Mouse (Mus musculus) embryonic facial prominence, embryonic 11.5 days (tissue): ENCODE data around the gene Mtr. TPM values are rescaled to one million over a fixed set of nuclear protein-coding genes. Genes with fewer than 3 reads are reported as not detected.

Experiments used
- ATAC-seq: fragments of 200-750 bp; cut with Nextera tagmentation; replicated peaks from 2 replicates; pipeline ENCODE4 v1.8.0; 2017; ENCODE audit warnings: low read depth; ENCODE audit not compliant: insufficient number of reproducible peaks, low FRiP score, low TSS enrichment
- DNase-seq: peaks from one replicate; pipeline ENCODE4 v3.0.0-alpha.2; 2015; ENCODE audit warnings: low spot score
- H3K27ac ChIP-seq: fragments of 300-500 bp; sonication (generic); replicated peaks from 2 replicates; pipeline ENCODE4 v1.5.1; 2014; ENCODE audit warnings: mild to moderate bottlenecking, low read depth, low read length, control low read depth
- H3K27me3 ChIP-seq: fragments of 300-500 bp; sonication (generic); 2 replicates; pipeline ENCODE4 v1.6.1; 2014; ENCODE audit warnings: mild to moderate bottlenecking, low read length, moderate library complexity, mixed read lengths; ENCODE audit not compliant: control insufficient read depth, insufficient read depth
- H3K36me3 ChIP-seq: fragments of 300-500 bp; sonication (generic); replicated peaks from 2 replicates; pipeline ENCODE4 v1.6.1; 2014; ENCODE audit warnings: low read depth, mild to moderate bottlenecking, low read length, moderate library complexity, mixed read lengths; ENCODE audit not compliant: control insufficient read depth, insufficient read depth
- H3K4me1 ChIP-seq: fragments of 300-500 bp; sonication (generic); 2 replicates; pipeline ENCODE4 v1.6.1; 2014; ENCODE audit warnings: low read length, mixed read lengths; ENCODE audit not compliant: control insufficient read depth, insufficient read depth
- H3K4me2 ChIP-seq: fragments of 300-500 bp; sonication (generic); 2 replicates; pipeline ENCODE4 v1.6.1; 2014; ENCODE audit warnings: low read depth, mild to moderate bottlenecking, control low read depth, low read length, moderate library complexity
- H3K4me3 ChIP-seq: fragments of 300-500 bp; sonication (generic); 2 replicates; pipeline ENCODE4 v1.5.1; 2014; ENCODE audit warnings: low read depth, low read length, control low read depth
- H3K9ac ChIP-seq: fragments of 300-500 bp; sonication (generic); replicated peaks from 2 replicates; pipeline ENCODE4 v1.6.1; 2014; ENCODE audit warnings: mild to moderate bottlenecking, control low read depth, low read length
- H3K9me3 ChIP-seq: fragments of 300-500 bp; sonication (generic); replicated peaks from 2 replicates; pipeline ENCODE4 v1.6.1; 2016; ENCODE audit warnings: mild to moderate bottlenecking, low read length, inconsistent platforms, mixed read lengths; ENCODE audit not compliant: control insufficient read depth
- whole genome bisulfite sequencing: fragments of 180-500 bp; shearing (Covaris S2); extraction: QIAGEN DNeasy Blood & Tissue Kit; methylation state at CpG from one replicate; pipeline ENCODE4 v1.1.7; 2014; 5-methylcytosine and 5-hydroxymethylcytosine counted together
- polyA plus RNA-seq: library from polyadenylated mRNA; unstranded; fragments of >200 nt; fragmentation: Nextera tagmentation; extraction: Ambion mirVana; gene quantifications from 2 replicates; pipeline ENCODE4 v1.2.1, GENCODE M21; 2014

Gene Mtr
- polyA plus RNA-seq, 1 experiment from 2014 or later = 18.2 TPM

- no peak overlapping the region for H3K9ac ChIP-seq
- no peak for ATAC-seq
- DNase-seq = no peak
- no peak overlapping the region for H3K27ac ChIP-seq
- no peak overlapping the region for H3K4me2 ChIP-seq
- H3K36me3 ChIP-seq = no peaks in the 10 kb centered on the region
- no peaks in the 10 kb centered on the region for H3K27me3 ChIP-seq
- no peaks in the 10 kb centered on the region for H3K4me1 ChIP-seq
- WGBS = 87% methylated on average over 11 of the region's 11 CpGs
- H3K9me3 ChIP-seq = no peaks in the 10 kb centered on the region
- no peak overlapping the region for H3K4me3 ChIP-seq
These were observed 26.6 kb upstream of the Mtr start for GRCm38 (mm10) chr13:12284528-12284927.

- ATAC-seq (no peak), DNase-seq (no peak)
- H3K4me3 ChIP-seq = no peak overlapping the region
- no peaks in the 10 kb centered on the region for H3K4me1 ChIP-seq
- H3K36me3 ChIP-seq = no peaks in the 10 kb centered on the region
- H3K27ac ChIP-seq = no peak overlapping the region
- 80% methylated on average over 3 of the region's 3 CpGs for WGBS
- no peak overlapping the region for H3K9ac ChIP-seq
- no peaks in the 10 kb centered on the region for H3K9me3 ChIP-seq
- H3K27me3 ChIP-seq = no peaks in the 10 kb centered on the region
- H3K4me2 ChIP-seq = no peak overlapping the region
These were observed 25.9 kb upstream of the Mtr start for GRCm38 (mm10) chr13:12283826-12284225.

GRCm38 (mm10) chr13:12274721-12275120 is 16.8 kb upstream of the Mtr start:
- Histone ChIP-seq H3K4me2 (no peak overlapping the region), H3K27ac (no peak overlapping the region), H3K36me3 (no peaks in the 10 kb centered on the region), H3K4me3 (no peak overlapping the region), H3K4me1 (no peaks in the 10 kb centered on the region), H3K27me3 (no peaks in the 10 kb centered on the region), H3K9me3 (no peaks in the 10 kb centered on the region), H3K9ac (no peak overlapping the region)
- 77% methylated on average over 6 of the region's 6 CpGs for WGBS
- DNase-seq = no peak
- no peak for ATAC-seq

- H3K9me3 ChIP-seq = no peaks in the 10 kb centered on the region
- no peaks in the 10 kb centered on the region for H3K27me3 ChIP-seq
- H3K4me1 ChIP-seq = no peaks in the 10 kb centered on the region
- WGBS = 78% methylated on average over 4 of the region's 4 CpGs
- H3K9ac ChIP-seq = no peak overlapping the region
- ATAC-seq = no peak
- H3K4me2 ChIP-seq = no peak overlapping the region
- no peak for DNase-seq
- H3K4me3 ChIP-seq = no peak overlapping the region
- no peak overlapping the region for H3K27ac ChIP-seq
- H3K36me3 ChIP-seq = no peaks in the 10 kb centered on the region
These were observed 16.3 kb upstream of the Mtr start for GRCm38 (mm10) chr13:12274220-12274619.

- no peaks in the 10 kb centered on the region for H3K27me3 ChIP-seq
- DNase-seq (peak; percentile 44), ATAC-seq (no peak)
- no peaks in the 10 kb centered on the region for H3K4me1 ChIP-seq
- H3K9me3 ChIP-seq = no peaks in the 10 kb centered on the region
- no peak overlapping the region for H3K27ac ChIP-seq
- H3K4me3 ChIP-seq = no peak overlapping the region
- 46% methylated on average over 3 of the region's 3 CpGs for WGBS
- no peaks in the 10 kb centered on the region for H3K36me3 ChIP-seq
- no peak overlapping the region for H3K9ac ChIP-seq
- H3K4me2 ChIP-seq = no peak overlapping the region
These were observed 15.0 kb upstream of the Mtr start for GRCm38 (mm10) chr13:12272953-12273352.

- no peak for DNase-seq
- Histone ChIP-seq H3K36me3 (no peaks in the 10 kb centered on the region), H3K27me3 (no peaks in the 10 kb centered on the region), H3K9ac (no peak overlapping the region), H3K4me2 (no peak overlapping the region), H3K9me3 (no peaks in the 10 kb centered on the region), H3K4me1 (no peaks in the 10 kb centered on the region), H3K4me3 (no peak overlapping the region), H3K27ac (no peak overlapping the region)
- 96% methylated on average over 3 of the region's 3 CpGs for WGBS
- ATAC-seq = no peak
These were observed 10.1 kb upstream of the Mtr start for GRCm38 (mm10) chr13:12267971-12268370.

GRCm38 (mm10) chr13:12267097-12267496 is 9.2 kb upstream of the Mtr start:
- H3K36me3 ChIP-seq = no peaks in the 10 kb centered on the region
- H3K27me3 ChIP-seq = no peaks in the 10 kb centered on the region
- no peak for ATAC-seq
- H3K27ac ChIP-seq = no peak overlapping the region
- 53% methylated on average over 3 of the region's 3 CpGs for WGBS
- no peaks in the 10 kb centered on the region for H3K4me1 ChIP-seq
- H3K4me3 ChIP-seq = no peak overlapping the region
- no peak overlapping the region for H3K9ac ChIP-seq
- no peak for DNase-seq
- no peak overlapping the region for H3K4me2 ChIP-seq
- no peaks in the 10 kb centered on the region for H3K9me3 ChIP-seq

GRCm38 (mm10) chr13:12263996-12264395 is 6.1 kb upstream of the Mtr start:
- Histone ChIP-seq H3K36me3 (no peaks in the 10 kb centered on the region), H3K9ac (no peak overlapping the region), H3K9me3 (no peaks in the 10 kb centered on the region), H3K27ac (no peak overlapping the region), H3K27me3 (no peaks in the 10 kb centered on the region), H3K4me3 (no peak overlapping the region), H3K4me2 (no peak overlapping the region), H3K4me1 (no peaks in the 10 kb centered on the region)
- ATAC-seq (no peak), DNase-seq (no peak)
- 67% methylated on average over 6 of the region's 6 CpGs for WGBS
